Mouse (Mus musculus): ENCODE results near the gene Rnf26. TPM values are rescaled to one million over a fixed set of nuclear protein-coding genes. Genes with fewer than 3 reads are reported as not detected.

Rnf26 gene
- polyA plus RNA-seq, 1 experiment from 2014 or later = 32.7 TPM

DNA sequence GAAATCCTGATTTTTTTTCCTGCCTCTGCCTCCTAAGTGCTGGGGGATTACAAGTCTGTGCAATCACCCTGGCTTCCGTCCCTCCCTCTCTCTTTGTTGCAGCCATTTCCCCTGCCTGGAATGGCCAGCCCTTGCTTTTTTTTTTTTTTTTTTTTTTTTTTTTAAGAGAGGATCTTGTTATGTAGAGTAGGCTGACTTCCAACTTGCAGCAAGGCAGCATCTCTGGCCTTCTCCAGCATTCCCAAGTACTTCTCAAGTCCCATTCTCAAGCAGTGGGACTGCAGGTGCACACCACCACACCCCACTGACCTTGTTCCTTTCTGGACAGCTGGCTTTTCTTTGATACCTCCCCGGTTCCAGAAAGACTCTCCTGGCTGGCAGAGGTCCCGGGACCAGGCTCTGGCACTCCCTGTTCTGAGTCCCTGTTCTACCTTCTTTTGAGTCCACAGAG is 14.1 kb upstream of the Rnf26 start:
- DNase-seq (ENCODE audit: low spot score) = no peak
- no peak overlapping the region for H3K4me2 ChIP-seq (replicated peaks)

DNA sequence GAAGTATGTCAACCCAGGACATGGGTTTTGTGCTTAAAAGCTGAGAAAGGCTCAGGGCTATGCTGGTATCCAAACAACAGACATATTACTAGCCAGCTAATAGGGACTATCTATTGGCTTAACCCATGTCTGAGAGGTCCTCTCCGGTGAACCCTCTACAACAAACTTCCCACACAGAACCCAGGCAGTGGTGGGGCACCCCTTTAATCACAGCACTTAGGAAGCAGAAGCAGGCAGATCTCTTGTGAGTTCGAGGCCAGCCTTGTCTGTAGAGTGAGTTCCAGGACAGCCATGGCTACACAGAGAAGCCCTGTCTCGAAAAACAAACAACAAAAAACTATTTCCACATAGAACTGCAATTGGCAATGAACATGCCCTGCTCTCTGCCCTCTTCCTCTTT is 13.4 kb upstream of the Rnf26 start:
- Histone ChIP-seq H3K4me3 (replicated peaks; ENCODE audit: low read length) (no peak overlapping the region), H3K4me2 (replicated peaks) (no peak overlapping the region), H3K27me3 (ENCODE audit: control insufficient read depth, insufficient read depth, low read length) (peaks cover 16% of the 10 kb centered on the region; the same call in 1 of the 2 replicates), H3K4me1 (replicated peaks; ENCODE audit: control insufficient read depth, insufficient read depth, low read length) (peaks cover 19% of the 10 kb centered on the region), H3K9me3 (ENCODE audit: control insufficient read depth, low read length) (no peaks in the 10 kb centered on the region), H3K36me3 (replicated peaks; ENCODE audit: control insufficient read depth, insufficient read depth) (no peaks in the 10 kb centered on the region), H3K9ac (no peak overlapping the region), H3K27ac (no peak overlapping the region)
- WGBS = 87% methylated on average over 3 of the region's 3 CpGs
- no peak for DNase-seq (ENCODE audit: low spot score)
- no peak for ATAC-seq (ENCODE audit: low FRiP score)

More for the DNA sequence above, 14.1 kb upstream of the Rnf26 start:
- no peak for ATAC-seq (ENCODE audit: low FRiP score)
- no peak overlapping the region for H3K9ac ChIP-seq
- no peak overlapping the region for H3K4me3 ChIP-seq (replicated peaks; ENCODE audit: low read length)
- no peaks in the 10 kb centered on the region for H3K36me3 ChIP-seq (replicated peaks; ENCODE audit: control insufficient read depth, insufficient read depth)
- WGBS = 49% methylated on average over 3 of the region's 3 CpGs
- no peaks in the 10 kb centered on the region for H3K9me3 ChIP-seq (ENCODE audit: control insufficient read depth, low read length)
- H3K27me3 ChIP-seq (ENCODE audit: control insufficient read depth, insufficient read depth, low read length) = peaks cover 21% of the 10 kb centered on the region
- no peak overlapping the region for H3K27ac ChIP-seq
- H3K4me1 ChIP-seq (replicated peaks; ENCODE audit: control insufficient read depth, insufficient read depth, low read length) = peaks cover 19% of the 10 kb centered on the region

DNA sequence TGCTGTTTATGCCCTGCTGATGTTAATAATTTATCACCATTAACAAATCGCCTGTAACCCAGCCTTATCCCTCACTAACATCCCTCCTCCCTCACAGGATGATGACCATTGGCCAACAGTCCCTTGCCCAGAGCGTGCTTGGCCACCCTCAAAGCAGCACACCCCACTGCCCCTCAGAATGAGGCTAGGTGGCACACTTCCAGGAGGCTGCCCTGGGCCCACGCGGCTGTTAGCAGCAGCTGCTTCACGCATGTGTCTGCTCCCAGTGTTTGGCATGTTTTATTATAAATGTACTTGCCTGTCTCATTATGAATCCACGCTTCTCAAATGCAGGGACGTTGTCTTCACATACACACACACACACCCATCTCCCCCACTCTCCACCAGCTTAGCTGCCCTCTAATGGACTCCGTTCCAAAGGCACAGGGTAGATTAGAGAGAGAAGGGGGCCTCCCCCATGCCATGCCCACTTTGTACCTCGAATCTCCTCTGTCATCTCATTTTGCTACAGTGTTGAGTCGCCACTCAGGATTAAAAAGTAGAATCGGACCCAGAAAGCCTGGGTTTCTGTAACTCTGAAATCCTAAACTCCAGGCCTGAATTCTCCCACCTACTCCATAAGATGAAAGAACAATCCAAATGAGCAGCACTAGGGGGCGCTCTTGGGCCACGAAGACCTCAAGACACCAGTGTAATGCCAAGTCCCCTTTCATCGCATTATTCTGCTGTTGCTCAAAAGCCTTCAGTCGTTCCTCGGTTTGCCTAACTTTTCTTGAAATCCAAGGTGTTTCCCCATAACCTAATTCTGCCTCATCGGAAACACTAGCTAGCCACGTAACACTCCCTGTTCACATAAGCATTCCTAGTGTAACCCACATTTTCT is 12.5 kb upstream of the Rnf26 start:
- peaks cover 19% of the 10 kb centered on the region for H3K4me1 ChIP-seq (replicated peaks; ENCODE audit: control insufficient read depth, insufficient read depth, low read length)
- ATAC-seq (ENCODE audit: low FRiP score) (peak; percentile 58; the same call in 1 of the 2 replicates), DNase-seq (ENCODE audit: low spot score) (peak; percentile 94)
- no peaks in the 10 kb centered on the region for H3K9me3 ChIP-seq (ENCODE audit: control insufficient read depth, low read length)
- H3K4me2 ChIP-seq (replicated peaks) = peak overlapping the region; percentile 29; the same call in 1 of the 2 replicates
- H3K9ac ChIP-seq = no peak overlapping the region
- 30% methylated on average over 18 of the region's 18 CpGs for WGBS
- H3K27ac ChIP-seq = no peak overlapping the region
- H3K27me3 ChIP-seq (ENCODE audit: control insufficient read depth, insufficient read depth, low read length) = peaks cover 7% of the 10 kb centered on the region; the same call in 1 of the 2 replicates
- H3K4me3 ChIP-seq (replicated peaks; ENCODE audit: low read length) = no peak overlapping the region
- no peaks in the 10 kb centered on the region for H3K36me3 ChIP-seq (replicated peaks; ENCODE audit: control insufficient read depth, insufficient read depth)

DNA sequence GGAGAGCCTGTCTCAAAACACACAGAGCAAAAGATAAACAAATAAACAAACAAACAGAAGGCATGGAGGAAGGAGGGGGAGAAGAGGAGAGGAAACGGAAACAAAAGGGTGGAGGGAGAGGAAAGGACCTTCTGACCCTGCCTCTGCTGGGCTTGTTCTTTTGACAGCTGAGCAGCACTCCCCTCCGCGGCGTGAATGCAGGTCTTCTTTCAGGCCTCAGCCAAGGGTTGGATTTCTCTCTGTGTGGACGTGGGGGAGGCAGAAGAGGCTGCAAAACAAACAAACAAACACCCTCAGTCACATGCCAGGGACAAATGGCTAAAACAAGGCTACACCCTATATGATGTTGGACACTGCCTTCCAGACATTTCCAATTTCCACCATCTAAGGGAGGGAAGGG is 11.7 kb upstream of the Rnf26 start:
- H3K9ac ChIP-seq = no peak overlapping the region
- H3K27me3 ChIP-seq (ENCODE audit: control insufficient read depth, insufficient read depth, low read length) = peaks cover 7% of the 10 kb centered on the region; the same call in 1 of the 2 replicates
- H3K4me3 ChIP-seq (replicated peaks; ENCODE audit: low read length) = no peak overlapping the region
- H3K27ac ChIP-seq = no peak overlapping the region
- DNase-seq (ENCODE audit: low spot score) (no peak), ATAC-seq (ENCODE audit: low FRiP score) (no peak)
- no peaks in the 10 kb centered on the region for H3K9me3 ChIP-seq (ENCODE audit: control insufficient read depth, low read length)
- 39% methylated on average over 5 of the region's 5 CpGs for WGBS
- no peaks in the 10 kb centered on the region for H3K36me3 ChIP-seq (replicated peaks; ENCODE audit: control insufficient read depth, insufficient read depth)
- no peak overlapping the region for H3K4me2 ChIP-seq (replicated peaks)
- H3K4me1 ChIP-seq (replicated peaks; ENCODE audit: control insufficient read depth, insufficient read depth, low read length) = peaks cover 12% of the 10 kb centered on the region

DNA sequence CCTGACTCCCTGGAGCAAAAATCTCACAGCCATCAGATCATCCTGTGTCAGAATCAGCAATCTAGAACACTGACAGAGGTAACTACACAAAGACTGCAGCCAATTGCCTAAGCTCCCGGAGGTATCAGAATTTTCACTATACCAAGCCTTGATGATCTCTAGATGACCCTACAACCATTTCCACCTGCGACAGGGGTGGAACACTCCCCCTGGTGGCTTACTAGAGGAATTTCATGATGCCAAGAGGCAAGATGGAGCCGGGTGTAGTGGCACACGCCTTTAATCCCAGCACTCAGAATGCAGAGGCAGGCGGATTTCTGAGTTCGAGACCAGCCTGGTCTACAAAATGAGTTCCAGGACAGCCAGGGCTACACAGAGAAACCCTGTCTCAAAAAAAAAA is 11.0 kb upstream of the Rnf26 start:
- DNase-seq (ENCODE audit: low spot score) = no peak
- peaks cover 5% of the 10 kb centered on the region; the same call in 1 of the 2 replicates for H3K4me1 ChIP-seq (replicated peaks; ENCODE audit: control insufficient read depth, insufficient read depth, low read length)

DNA sequence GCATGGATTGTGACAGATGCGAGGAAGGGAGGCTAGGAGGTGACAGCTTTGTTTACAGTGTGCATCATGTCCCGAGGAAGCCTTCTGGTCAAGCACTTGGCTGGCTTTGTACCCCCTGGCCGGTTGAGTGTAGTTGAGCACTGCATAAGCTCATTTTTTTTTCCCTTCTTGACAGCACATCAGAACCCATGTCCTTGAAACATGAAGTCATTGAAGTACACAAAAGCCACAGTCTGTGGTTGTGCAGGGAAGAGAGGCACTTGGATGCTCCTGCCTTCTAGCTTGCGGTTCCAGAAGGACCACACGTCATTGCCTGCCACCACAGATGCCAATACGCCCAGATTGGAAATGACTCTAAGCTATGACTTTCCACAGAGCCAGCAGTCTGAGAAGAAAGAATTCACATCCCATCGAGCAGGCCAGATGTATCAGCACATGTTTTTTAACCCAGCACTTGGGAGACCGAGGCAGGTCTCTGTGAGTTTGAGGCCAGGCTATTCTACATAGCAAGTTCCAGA is 6.7 kb upstream of the Rnf26 start:
- no peaks in the 10 kb centered on the region for H3K36me3 ChIP-seq (replicated peaks; ENCODE audit: control insufficient read depth, insufficient read depth)
- no peaks in the 10 kb centered on the region for H3K27me3 ChIP-seq (ENCODE audit: control insufficient read depth, insufficient read depth, low read length)
- DNase-seq (ENCODE audit: low spot score) = no peak
- no peak overlapping the region for H3K27ac ChIP-seq
- no peak for ATAC-seq (ENCODE audit: low FRiP score)
- H3K9ac ChIP-seq = no peak overlapping the region
- H3K4me2 ChIP-seq (replicated peaks) = no peak overlapping the region
- no peak overlapping the region for H3K4me3 ChIP-seq (replicated peaks; ENCODE audit: low read length)
- H3K4me1 ChIP-seq (replicated peaks; ENCODE audit: control insufficient read depth, insufficient read depth, low read length) = no peaks in the 10 kb centered on the region
- WGBS = 87% methylated on average over 8 of the region's 8 CpGs
- no peaks in the 10 kb centered on the region for H3K9me3 ChIP-seq (ENCODE audit: control insufficient read depth, low read length)

More for the DNA sequence above, 11.0 kb upstream of the Rnf26 start:
- no peak overlapping the region for H3K4me2 ChIP-seq (replicated peaks)
- no peak overlapping the region for H3K4me3 ChIP-seq (replicated peaks; ENCODE audit: low read length)
- H3K36me3 ChIP-seq (replicated peaks; ENCODE audit: control insufficient read depth, insufficient read depth) = no peaks in the 10 kb centered on the region
- no peaks in the 10 kb centered on the region for H3K9me3 ChIP-seq (ENCODE audit: control insufficient read depth, low read length)
- H3K27ac ChIP-seq = no peak overlapping the region
- H3K27me3 ChIP-seq (ENCODE audit: control insufficient read depth, insufficient read depth, low read length) = peaks cover under 1% of the 10 kb centered on the region; the same call in 1 of the 2 replicates
- WGBS = 73% methylated on average over 6 of the region's 6 CpGs
- no peak overlapping the region for H3K9ac ChIP-seq
- no peak for ATAC-seq (ENCODE audit: low FRiP score)

DNA sequence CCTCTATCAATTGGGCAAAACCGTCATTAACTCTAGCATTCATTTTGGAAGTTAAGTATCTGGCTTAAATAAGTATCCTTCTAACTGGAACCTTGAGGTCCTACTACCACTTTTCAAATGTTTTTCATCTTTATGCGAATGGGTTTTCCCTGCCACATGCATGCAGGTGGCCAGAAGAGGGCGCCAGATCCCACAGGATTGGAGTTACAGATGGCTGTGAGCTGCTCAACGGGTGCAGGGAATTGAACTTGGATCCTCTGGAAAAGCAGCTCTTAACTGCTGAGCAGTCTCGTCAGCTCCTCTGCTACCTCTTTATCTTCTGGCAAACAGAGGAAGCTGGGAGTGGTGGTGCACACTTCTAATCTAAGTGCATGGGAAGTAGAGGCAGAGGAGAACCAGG is 5.7 kb upstream of the Rnf26 start:
- H3K9ac ChIP-seq = no peak overlapping the region
- no peaks in the 10 kb centered on the region for H3K27me3 ChIP-seq (ENCODE audit: control insufficient read depth, insufficient read depth, low read length)
- no peaks in the 10 kb centered on the region for H3K36me3 ChIP-seq (replicated peaks; ENCODE audit: control insufficient read depth, insufficient read depth)
- H3K4me3 ChIP-seq (replicated peaks; ENCODE audit: low read length) = no peak overlapping the region
- ATAC-seq (ENCODE audit: low FRiP score) = no peak
- H3K4me2 ChIP-seq (replicated peaks) = no peak overlapping the region
- 48% methylated on average over 5 of the region's 5 CpGs for WGBS
- DNase-seq (ENCODE audit: low spot score) = no peak
- no peak overlapping the region for H3K27ac ChIP-seq
- H3K9me3 ChIP-seq (ENCODE audit: control insufficient read depth, low read length) = no peaks in the 10 kb centered on the region
- H3K4me1 ChIP-seq (replicated peaks; ENCODE audit: control insufficient read depth, insufficient read depth, low read length) = no peaks in the 10 kb centered on the region

DNA sequence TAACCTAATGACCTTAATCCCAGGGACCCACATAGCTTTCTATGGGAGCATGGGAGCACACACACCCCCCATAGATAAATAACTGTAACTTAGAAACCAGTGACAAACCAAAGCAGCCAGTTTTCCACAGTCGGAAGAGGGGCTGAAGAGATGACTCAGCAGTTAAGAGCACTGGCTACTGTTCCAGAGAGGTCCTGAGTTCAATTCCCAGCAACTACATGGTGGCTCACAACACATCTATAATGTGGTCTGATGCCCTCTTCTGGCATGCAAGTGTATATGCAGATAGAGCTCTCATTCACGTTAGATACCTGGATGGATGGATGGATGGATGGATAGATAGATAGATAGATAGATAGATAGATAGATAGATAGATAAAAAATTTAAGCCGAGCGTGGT is 2.9 kb upstream of the Rnf26 start:
- no peak overlapping the region for H3K9ac ChIP-seq
- H3K9me3 ChIP-seq (ENCODE audit: control insufficient read depth, low read length) = no peaks in the 10 kb centered on the region
- no peak overlapping the region for H3K27ac ChIP-seq
- no peak for DNase-seq (ENCODE audit: low spot score)
- H3K27me3 ChIP-seq (ENCODE audit: control insufficient read depth, insufficient read depth, low read length) = no peaks in the 10 kb centered on the region
- WGBS = 92% methylated on average over 4 of the region's 4 CpGs
- no peaks in the 10 kb centered on the region for H3K36me3 ChIP-seq (replicated peaks; ENCODE audit: control insufficient read depth, insufficient read depth)
- H3K4me2 ChIP-seq (replicated peaks) = no peak overlapping the region
- no peak for ATAC-seq (ENCODE audit: low FRiP score)
- no peak overlapping the region for H3K4me3 ChIP-seq (replicated peaks; ENCODE audit: low read length)
- no peaks in the 10 kb centered on the region for H3K4me1 ChIP-seq (replicated peaks; ENCODE audit: control insufficient read depth, insufficient read depth, low read length)

DNA sequence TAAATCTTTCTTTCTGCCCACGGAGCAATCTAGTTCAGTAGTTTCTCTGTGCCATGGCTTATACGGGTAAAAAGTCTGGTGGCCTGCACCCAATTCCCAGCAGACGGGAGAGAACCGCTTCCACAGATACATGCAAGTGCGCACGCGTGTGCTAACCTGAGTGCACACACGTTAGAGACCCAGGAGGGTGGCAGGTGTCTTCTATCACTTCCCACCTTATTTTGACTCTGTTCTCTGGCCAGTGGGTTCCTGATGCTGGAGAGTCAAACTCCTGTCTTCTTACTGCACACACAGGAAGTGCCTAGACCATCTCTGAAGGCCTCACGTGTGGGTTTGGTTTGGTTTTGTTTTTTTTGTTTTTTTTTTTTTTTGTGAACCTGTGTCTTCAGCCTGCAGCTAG is 2.3 kb upstream of the Rnf26 start:
- ATAC-seq (ENCODE audit: low FRiP score) (no peak), DNase-seq (ENCODE audit: low spot score) (no peak)
- H3K4me2 ChIP-seq (replicated peaks) = no peak overlapping the region
- H3K27me3 ChIP-seq (ENCODE audit: control insufficient read depth, insufficient read depth, low read length) = no peaks in the 10 kb centered on the region
- H3K27ac ChIP-seq = no peak overlapping the region
- WGBS = 94% methylated on average over 9 of the region's 9 CpGs
- H3K4me3 ChIP-seq (replicated peaks; ENCODE audit: low read length) = no peak overlapping the region
- no peaks in the 10 kb centered on the region for H3K4me1 ChIP-seq (replicated peaks; ENCODE audit: control insufficient read depth, insufficient read depth, low read length)
- no peaks in the 10 kb centered on the region for H3K36me3 ChIP-seq (replicated peaks; ENCODE audit: control insufficient read depth, insufficient read depth)
- H3K9me3 ChIP-seq (ENCODE audit: control insufficient read depth, low read length) = no peaks in the 10 kb centered on the region
- H3K9ac ChIP-seq = no peak overlapping the region
